Mouse (Mus musculus) embryonic stem cell, embryonic (primary cell): ENCODE measurements around the gene Vmn1r27.

Experiments
- CTCF ChIA-PET, 4 experiments: fragments of 300-600 bp in 2 of 4; fragments of 350-600 bp in 2 of 4; sonication (Branson Sonifier 250); formaldehyde crosslinking; loops; one replicate each; lab custom pipeline; 2022; ENCODE audit warnings: inconsistent platforms in 2 of 4; lab: Charles Lee
- POLR2A ChIA-PET, 4 experiments: fragments of 300-600 bp in 2 of 4; fragments of 350-600 bp in 2 of 4; sonication (Branson Sonifier 250); formaldehyde crosslinking; loops; one replicate each; lab custom pipeline; 2022; ENCODE audit warnings: antibody characterized with exemption in 4 of 4, inconsistent platforms in 1 of 4; lab: Charles Lee

The Vmn1r27 gene

DNA sequence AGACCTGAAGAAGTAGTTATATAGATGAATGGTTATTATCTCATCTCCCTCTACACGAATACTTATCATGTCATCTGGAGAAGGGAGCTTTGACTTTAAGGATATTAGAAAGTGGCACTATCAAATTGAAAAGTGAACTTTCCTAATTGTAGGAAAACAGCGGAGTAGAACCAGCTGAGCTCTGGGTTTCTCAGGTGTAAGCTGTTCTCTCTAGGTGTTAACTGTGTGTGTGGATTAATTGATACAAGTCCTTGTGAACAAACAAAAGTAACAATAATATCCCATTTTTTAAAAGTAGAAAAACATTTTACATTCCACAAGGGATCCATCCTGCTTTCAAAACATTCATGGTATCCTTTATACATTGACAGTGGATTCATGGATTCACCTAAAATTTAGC lies at the start of gene Vmn1r27:
Vmn1r27 (minus strand) TSS at position 101 of the 400 bp plus-strand sequence.
- POLR2A ChIA-PET = no interaction called here
- CTCF ChIA-PET = no interaction called here

- CTCF ChIA-PET = no interaction called here
- POLR2A ChIA-PET = no interaction called here
Observed at GRCm38 (mm10) chr6:58261737-58262136, 43.1 kb upstream of the Vmn1r27 start, which contains the start of gene Vmn1r28. Gene Vmn1r28, plus strand, starts transcription at chr6:58262037.

- CTCF ChIA-PET = no interaction called here
- POLR2A ChIA-PET = no interaction called here
Observed at GRCm38 (mm10) chr6:58216119-58216518, 2.5 kb downstream of the Vmn1r27 start.
